Mouse (Mus musculus): Measurements from ENCODE around the gene Pank3. TPM values are rescaled to one million over a fixed set of nuclear protein-coding genes. Genes with fewer than 3 reads are reported as not detected.

The Pank3 gene
- polyA plus RNA-seq, 1 experiment from 2014 or later: 16.6 TPM

DNA sequence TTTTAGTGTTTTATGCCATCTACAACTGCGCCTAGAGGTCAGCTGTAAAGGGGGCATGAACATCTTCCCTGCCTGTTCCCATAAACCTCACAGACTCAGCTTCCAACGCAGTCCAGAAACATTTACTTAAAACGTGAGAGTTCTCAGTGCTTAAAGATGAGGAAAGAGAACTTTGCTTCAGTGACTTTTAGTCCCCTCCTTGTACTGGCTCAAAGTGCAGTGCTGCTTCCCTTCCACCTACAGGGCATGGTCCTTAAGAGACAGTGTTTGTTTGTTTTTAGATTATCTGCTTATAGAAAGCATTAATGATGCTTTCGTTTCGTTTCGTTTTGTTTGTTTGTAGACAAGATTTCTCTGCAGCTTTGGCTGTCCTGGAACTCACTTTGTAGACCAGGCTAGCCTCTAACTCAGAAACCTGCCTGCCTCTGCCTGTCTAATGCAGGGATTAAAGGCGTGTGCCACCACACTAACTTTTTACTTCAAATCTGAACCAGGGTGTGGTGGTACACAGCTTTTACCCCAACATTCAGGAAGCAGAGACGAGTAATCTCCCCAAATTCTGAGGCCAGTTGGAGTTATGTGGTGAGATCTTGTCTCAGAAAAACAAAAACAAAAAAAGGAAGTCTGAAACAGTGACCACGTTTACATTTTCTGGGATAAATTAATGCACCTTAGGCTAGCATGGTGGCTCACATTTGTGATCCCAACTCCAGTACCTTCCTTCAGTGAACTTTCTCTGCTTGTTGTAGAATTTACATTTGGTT lies 1.6 kb downstream of the Pank3 start:
- Histone ChIP-seq H3K4me3 (ENCODE audit: low read length) (peak overlapping the region; percentile 85), H3K27me3 (replicated peaks; ENCODE audit: control insufficient read depth, insufficient read depth, low read length) (no peaks in the 10 kb centered on the region), H3K9ac (ENCODE audit: low read depth, low read length) (peak overlapping the region; percentile 92), H3K4me2 (ENCODE audit: low read length) (peak overlapping the region; percentile 69), H3K27ac (ENCODE audit: low read depth, low read length) (no peak overlapping the region), H3K4me1 (ENCODE audit: control insufficient read depth, insufficient read depth, low read depth, low read length) (peaks cover 14% of the 10 kb centered on the region), H3K9me3 (ENCODE audit: control insufficient read depth, low read length) (no peaks in the 10 kb centered on the region), H3K36me3 (ENCODE audit: control insufficient read depth, insufficient read depth, low read length) (no peaks in the 10 kb centered on the region)
- ATAC-seq: no peak
- 68% methylated on average over 9 of the region's 9 CpGs for WGBS

DNA sequence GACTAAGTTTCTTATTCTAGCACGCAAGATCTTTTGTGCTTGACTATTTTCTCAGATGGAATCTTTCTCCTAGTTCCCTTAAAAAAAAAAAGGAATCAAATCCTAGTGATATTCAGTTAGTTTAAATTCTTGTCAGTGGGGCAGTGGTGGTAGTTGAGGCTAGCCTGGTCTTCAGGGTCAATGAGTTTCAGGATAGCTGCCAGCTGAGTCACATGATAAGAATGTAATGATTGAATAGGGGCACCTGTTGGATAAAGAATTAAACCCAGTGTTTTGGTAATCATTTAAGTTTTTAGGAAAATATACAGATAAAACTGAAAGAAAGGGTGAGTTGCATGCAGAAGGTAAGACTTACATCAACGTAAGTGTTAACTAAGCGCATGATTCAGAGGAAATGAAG lies 6.3 kb downstream of the Pank3 start:
- Histone ChIP-seq H3K27me3 (replicated peaks; ENCODE audit: control insufficient read depth, insufficient read depth, low read length) (no peaks in the 10 kb centered on the region), H3K4me1 (ENCODE audit: control insufficient read depth, insufficient read depth, low read depth, low read length) (peaks cover 13% of the 10 kb centered on the region), H3K27ac (ENCODE audit: low read depth, low read length) (no peak overlapping the region), H3K4me2 (ENCODE audit: low read length) (no peak overlapping the region), H3K4me3 (ENCODE audit: low read length) (no peak overlapping the region), H3K9me3 (ENCODE audit: control insufficient read depth, low read length) (no peaks in the 10 kb centered on the region), H3K36me3 (ENCODE audit: control insufficient read depth, insufficient read depth, low read length) (peaks cover 20% of the 10 kb centered on the region), H3K9ac (ENCODE audit: low read depth, low read length) (no peak overlapping the region)
- WGBS: 96% methylated on average over 3 of the region's 3 CpGs
- ATAC-seq: no peak

DNA sequence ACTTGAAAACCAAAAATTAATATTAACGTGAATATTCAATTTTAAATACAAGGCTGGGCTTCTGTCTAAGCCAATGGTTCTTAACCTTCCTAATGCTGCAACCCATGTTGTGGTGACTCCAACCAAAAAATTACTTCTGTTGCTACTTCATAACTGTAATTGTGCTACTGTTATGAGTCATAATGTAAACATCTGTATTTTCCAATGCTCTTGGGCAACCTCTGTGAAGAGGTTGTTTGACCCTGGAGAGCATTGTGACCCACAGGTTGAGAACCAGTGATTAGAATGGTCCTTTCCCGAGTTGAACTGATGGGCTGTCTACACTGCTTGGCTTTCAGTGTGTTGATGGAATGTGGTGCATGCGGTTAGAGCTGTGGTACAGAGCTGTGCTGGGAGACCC lies 7.2 kb downstream of the Pank3 start:
- H3K27ac ChIP-seq (ENCODE audit: low read depth, low read length): no peak overlapping the region
- H3K9me3 ChIP-seq (ENCODE audit: control insufficient read depth, low read length): no peaks in the 10 kb centered on the region
- 94% methylated on average over 3 of the region's 3 CpGs for WGBS
- ATAC-seq: no peak
- H3K9ac ChIP-seq (ENCODE audit: low read depth, low read length): no peak overlapping the region
- H3K4me1 ChIP-seq (ENCODE audit: control insufficient read depth, insufficient read depth, low read depth, low read length): peaks cover 6% of the 10 kb centered on the region
- H3K4me3 ChIP-seq (ENCODE audit: low read length): no peak overlapping the region
- H3K4me2 ChIP-seq (ENCODE audit: low read length): no peak overlapping the region
- H3K36me3 ChIP-seq (ENCODE audit: control insufficient read depth, insufficient read depth, low read length): peaks cover 20% of the 10 kb centered on the region
- H3K27me3 ChIP-seq (replicated peaks; ENCODE audit: control insufficient read depth, insufficient read depth, low read length): no peaks in the 10 kb centered on the region

DNA sequence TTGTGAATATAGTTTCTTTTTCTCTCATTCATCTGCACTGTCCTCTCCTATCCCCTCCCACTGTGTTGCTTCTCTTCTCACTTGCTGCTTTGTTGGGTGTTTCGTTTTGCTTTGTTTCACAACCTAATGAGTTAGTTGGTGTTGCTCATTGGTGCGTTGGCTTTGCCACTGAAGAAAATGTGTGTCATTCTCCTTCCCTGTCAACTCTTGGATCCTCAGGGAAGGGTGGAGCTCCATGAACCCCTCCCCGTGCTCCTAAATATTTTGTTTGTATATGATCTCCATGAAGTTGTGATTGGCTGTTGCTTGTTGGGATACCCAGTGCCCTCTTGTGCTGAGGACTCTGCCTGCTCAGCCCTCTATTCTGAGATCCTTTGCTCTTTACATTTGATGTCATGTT lies 11.1 kb downstream of the Pank3 start:
- Histone ChIP-seq H3K27ac (ENCODE audit: low read depth, low read length) (no peak overlapping the region), H3K9me3 (ENCODE audit: control insufficient read depth, low read length) (no peaks in the 10 kb centered on the region), H3K9ac (ENCODE audit: low read depth, low read length) (no peak overlapping the region), H3K27me3 (replicated peaks; ENCODE audit: control insufficient read depth, insufficient read depth, low read length) (no peaks in the 10 kb centered on the region), H3K4me3 (ENCODE audit: low read length) (no peak overlapping the region), H3K4me2 (ENCODE audit: low read length) (no peak overlapping the region), H3K36me3 (ENCODE audit: control insufficient read depth, insufficient read depth, low read length) (peaks cover 51% of the 10 kb centered on the region), H3K4me1 (ENCODE audit: control insufficient read depth, insufficient read depth, low read depth, low read length) (no peaks in the 10 kb centered on the region)
- ATAC-seq: no peak
- 91% methylated on average over 3 of the region's 3 CpGs for WGBS

DNA sequence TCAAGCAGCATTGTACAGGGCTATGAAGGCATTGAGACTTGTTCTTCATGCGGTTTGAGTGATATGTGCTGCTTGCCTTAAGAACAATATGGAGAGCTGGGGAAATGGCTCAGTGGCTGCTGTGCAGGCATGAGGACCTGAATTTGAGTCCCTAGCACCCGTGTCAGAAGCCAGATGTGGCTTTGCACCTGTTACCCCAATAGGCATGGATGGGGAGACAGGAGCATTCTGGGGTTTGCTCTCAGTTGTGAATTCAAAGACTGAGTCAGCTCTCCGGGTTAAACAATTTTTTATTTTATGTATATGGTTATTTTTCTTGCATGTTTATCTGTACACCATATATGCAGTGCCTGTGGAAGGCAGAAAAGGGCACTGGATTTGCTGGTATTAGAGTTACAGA lies 13.2 kb downstream of the Pank3 start:
- no peaks in the 10 kb centered on the region for H3K4me1 ChIP-seq (ENCODE audit: control insufficient read depth, insufficient read depth, low read depth, low read length)
- WGBS: 95% methylated on average over 3 of the region's 3 CpGs
- H3K4me2 ChIP-seq (ENCODE audit: low read length): no peak overlapping the region
- no peak overlapping the region for H3K4me3 ChIP-seq (ENCODE audit: low read length)
- peaks cover 46% of the 10 kb centered on the region for H3K36me3 ChIP-seq (ENCODE audit: control insufficient read depth, insufficient read depth, low read length)
- H3K27ac ChIP-seq (ENCODE audit: low read depth, low read length): no peak overlapping the region
- ATAC-seq: no peak
- no peak overlapping the region for H3K9ac ChIP-seq (ENCODE audit: low read depth, low read length)
- no peaks in the 10 kb centered on the region for H3K9me3 ChIP-seq (ENCODE audit: control insufficient read depth, low read length)
- no peaks in the 10 kb centered on the region for H3K27me3 ChIP-seq (replicated peaks; ENCODE audit: control insufficient read depth, insufficient read depth, low read length)

DNA sequence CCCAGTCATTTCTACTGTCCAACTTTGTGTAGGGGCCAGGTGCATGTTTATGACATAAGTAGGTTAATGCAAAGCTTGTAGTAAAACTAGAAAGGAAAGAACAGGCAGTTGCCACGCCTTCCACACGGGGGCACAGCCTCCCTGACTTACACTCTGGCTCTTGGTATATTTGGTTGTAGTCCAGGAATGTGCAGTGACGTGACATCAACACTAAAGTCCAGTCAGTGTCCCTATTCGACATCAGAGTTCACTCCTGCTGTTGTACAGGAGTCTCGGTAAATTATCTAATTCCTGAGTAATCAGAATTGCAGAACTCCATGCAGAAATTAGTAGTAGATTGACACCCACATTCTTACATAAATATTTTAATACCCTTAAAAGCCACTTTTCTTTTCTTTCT lies 13.8 kb downstream of the Pank3 start:
- H3K9ac ChIP-seq (ENCODE audit: low read depth, low read length): no peak overlapping the region
- no peak overlapping the region for H3K27ac ChIP-seq (ENCODE audit: low read depth, low read length)
- no peaks in the 10 kb centered on the region for H3K4me1 ChIP-seq (ENCODE audit: control insufficient read depth, insufficient read depth, low read depth, low read length)
- peaks cover 42% of the 10 kb centered on the region for H3K36me3 ChIP-seq (ENCODE audit: control insufficient read depth, insufficient read depth, low read length)
- H3K27me3 ChIP-seq (replicated peaks; ENCODE audit: control insufficient read depth, insufficient read depth, low read length): no peaks in the 10 kb centered on the region
- no peak for ATAC-seq
- WGBS: 89% methylated on average over 5 of the region's 5 CpGs
- H3K4me2 ChIP-seq (ENCODE audit: low read length): no peak overlapping the region
- H3K4me3 ChIP-seq (ENCODE audit: low read length): no peak overlapping the region
- H3K9me3 ChIP-seq (ENCODE audit: control insufficient read depth, low read length): no peaks in the 10 kb centered on the region

DNA sequence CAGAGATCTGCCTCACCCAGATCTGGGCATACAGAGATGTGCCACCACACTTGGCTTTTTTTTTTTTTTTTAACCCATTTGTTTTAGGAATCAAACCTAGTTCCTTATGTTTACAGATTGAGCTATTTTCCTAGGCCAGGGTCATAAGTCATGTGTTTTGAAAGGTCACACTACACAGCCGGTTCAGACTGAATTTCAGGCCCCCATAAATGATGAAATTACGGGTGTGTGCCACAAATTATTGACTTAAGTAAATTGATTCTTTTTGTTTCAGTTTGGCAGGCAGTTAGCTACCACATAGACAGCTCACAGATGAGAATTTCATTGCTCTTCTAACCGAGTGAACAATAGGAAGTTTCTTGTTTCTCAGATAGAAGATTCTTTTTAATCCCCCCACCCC lies 14.7 kb downstream of the Pank3 start:
- peaks cover 35% of the 10 kb centered on the region for H3K36me3 ChIP-seq (ENCODE audit: control insufficient read depth, insufficient read depth, low read length)
- no peak overlapping the region for H3K9ac ChIP-seq (ENCODE audit: low read depth, low read length)
- H3K4me3 ChIP-seq (ENCODE audit: low read length): no peak overlapping the region
- no peak overlapping the region for H3K27ac ChIP-seq (ENCODE audit: low read depth, low read length)
- no peaks in the 10 kb centered on the region for H3K27me3 ChIP-seq (replicated peaks; ENCODE audit: control insufficient read depth, insufficient read depth, low read length)
- 94% methylated on average over 3 of the region's 3 CpGs for WGBS
- no peak for ATAC-seq
- H3K4me1 ChIP-seq (ENCODE audit: control insufficient read depth, insufficient read depth, low read depth, low read length): no peaks in the 10 kb centered on the region
- no peaks in the 10 kb centered on the region for H3K9me3 ChIP-seq (ENCODE audit: control insufficient read depth, low read length)
- H3K4me2 ChIP-seq (ENCODE audit: low read length): no peak overlapping the region

DNA sequence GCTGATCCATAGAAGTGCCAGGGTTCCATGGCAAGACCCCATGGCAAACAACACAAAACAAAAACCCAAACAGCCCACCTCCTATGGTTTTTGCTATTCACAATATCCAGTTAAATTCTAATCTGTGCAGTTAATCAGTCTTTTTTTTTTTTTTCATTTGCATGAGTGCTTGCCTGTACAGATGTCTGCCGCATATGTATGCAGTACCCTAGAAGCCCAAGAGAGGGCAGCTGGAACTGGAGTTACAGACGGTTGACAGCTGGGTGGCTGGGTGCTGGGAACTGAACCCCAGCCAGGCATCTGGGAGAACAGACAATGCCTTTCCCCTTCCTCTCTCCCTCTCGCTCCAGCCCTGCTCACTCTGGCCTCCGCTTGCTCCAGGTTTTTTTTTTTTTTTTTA lies 15.3 kb downstream of the Pank3 start:
- 98% methylated on average over 4 of the region's 4 CpGs for WGBS
- Histone ChIP-seq H3K27me3 (replicated peaks; ENCODE audit: control insufficient read depth, insufficient read depth, low read length) (no peaks in the 10 kb centered on the region), H3K27ac (ENCODE audit: low read depth, low read length) (no peak overlapping the region), H3K4me1 (ENCODE audit: control insufficient read depth, insufficient read depth, low read depth, low read length) (no peaks in the 10 kb centered on the region), H3K9ac (ENCODE audit: low read depth, low read length) (no peak overlapping the region), H3K4me2 (ENCODE audit: low read length) (no peak overlapping the region), H3K4me3 (ENCODE audit: low read length) (no peak overlapping the region), H3K9me3 (ENCODE audit: control insufficient read depth, low read length) (no peaks in the 10 kb centered on the region), H3K36me3 (ENCODE audit: control insufficient read depth, insufficient read depth, low read length) (peaks cover 35% of the 10 kb centered on the region)
- no peak for ATAC-seq

DNA sequence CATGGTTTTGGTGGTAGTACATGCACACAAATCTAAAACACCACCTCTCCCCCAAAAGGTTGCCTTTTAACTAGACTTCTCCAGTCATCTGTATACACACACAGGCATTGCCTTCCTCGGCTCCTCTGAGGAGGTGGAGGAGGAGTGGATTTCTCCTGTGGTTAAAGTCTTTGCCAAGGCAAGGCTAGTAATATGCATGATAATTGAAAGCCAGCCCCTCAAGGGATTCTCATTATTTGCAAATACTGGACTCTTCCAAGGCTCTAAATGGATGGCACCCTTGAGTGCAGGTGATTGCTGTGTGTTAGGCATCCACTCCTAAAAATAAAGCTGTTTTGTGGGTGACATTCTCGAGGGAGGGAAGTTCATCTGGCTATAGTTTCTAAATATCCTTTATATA lies 19.2 kb downstream of the Pank3 start:
- H3K9me3 ChIP-seq (ENCODE audit: control insufficient read depth, low read length): no peaks in the 10 kb centered on the region
- no peak overlapping the region for H3K9ac ChIP-seq (ENCODE audit: low read depth, low read length)
- no peak overlapping the region for H3K4me2 ChIP-seq (ENCODE audit: low read length)
- no peaks in the 10 kb centered on the region for H3K4me1 ChIP-seq (ENCODE audit: control insufficient read depth, insufficient read depth, low read depth, low read length)
- no peak for ATAC-seq
- no peaks in the 10 kb centered on the region for H3K27me3 ChIP-seq (replicated peaks; ENCODE audit: control insufficient read depth, insufficient read depth, low read length)
- peaks cover 19% of the 10 kb centered on the region for H3K36me3 ChIP-seq (ENCODE audit: control insufficient read depth, insufficient read depth, low read length)
- WGBS: 52% methylated on average over 2 of the region's 2 CpGs
- H3K27ac ChIP-seq (ENCODE audit: low read depth, low read length): no peak overlapping the region
- no peak overlapping the region for H3K4me3 ChIP-seq (ENCODE audit: low read length)

Data from hindbrain, embryonic 16.5 days (tissue).